Mouse (Mus musculus) erythroblast, embryonic 14.5 days (primary cell): ENCODE data around the gene Chchd1.

Experiments used
- GATA1 ChIP-seq: IDR thresholded peaks from 2 replicates; pipeline ENCODE4 v1.6.1; 2012; ENCODE audit warnings: low read length, inconsistent platforms, mixed read lengths
- TAL1 ChIP-seq: IDR thresholded peaks from 3 replicates; pipeline ENCODE4 v1.6.1; 2012; ENCODE audit warnings: low read length, inconsistent platforms, mixed read lengths

GRCm38 (mm10) chr14:20746935-20747334, 44.1 kb downstream of the Chchd1 start:
- TF ChIP-seq TAL1 (no peak), GATA1 (no peak)
